Mouse (Mus musculus) testis, adult 2 months (tissue): ENCODE results near the gene Eln. TPM values are rescaled to one million over a fixed set of nuclear protein-coding genes. Genes with fewer than 3 reads are reported as not detected.

ENCODE experiments used
- H3K27ac ChIP-seq: fragments of 200-500 bp; 2 replicates; pipeline ENCODE4 v1.5.1; 2012; ENCODE audit warnings: low read depth, low read length; ENCODE audit not compliant: control insufficient read depth, insufficient read depth
- H3K27me3 ChIP-seq: fragments of 200-500 bp; 2 replicates; pipeline ENCODE4 v1.6.1; 2012; ENCODE audit warnings: mild to moderate bottlenecking, low read length, moderate library complexity; ENCODE audit not compliant: control insufficient read depth, insufficient read depth
- H3K36me3 ChIP-seq: fragments of 200-500 bp; 2 replicates; pipeline ENCODE4 v1.6.1; 2012; ENCODE audit warnings: mild to moderate bottlenecking, low read length; ENCODE audit not compliant: control insufficient read depth, insufficient read depth
- H3K4me1 ChIP-seq: fragments of 200-500 bp; 2 replicates; pipeline ENCODE4 v1.6.1; 2012; ENCODE audit warnings: low read length; ENCODE audit not compliant: control insufficient read depth, insufficient read depth
- H3K4me3 ChIP-seq: fragments of 200-500 bp; 2 replicates; pipeline ENCODE4 v1.5.1; 2012; ENCODE audit warnings: low read depth, mild to moderate bottlenecking, low read length, moderate library complexity, mixed read lengths; ENCODE audit not compliant: control insufficient read depth
- CTCF ChIP-seq: fragments of 200-500 bp; IDR thresholded peaks from 2 replicates; pipeline ENCODE4 v1.5.1; 2012; ENCODE audit warnings: low read depth, mild to moderate bottlenecking, inconsistent platforms, low read length, moderate library complexity; ENCODE audit not compliant: control insufficient read depth, insufficient read depth, insufficient replicate concordance
- POLR2A ChIP-seq: fragments of 200-500 bp; IDR thresholded peaks from 2 replicates; pipeline ENCODE4 v1.6.1; 2012; ENCODE audit warnings: low read depth, mild to moderate bottlenecking, inconsistent platforms, low read length, moderate library complexity; ENCODE audit not compliant: control insufficient read depth
- polyA plus RNA-seq: library from polyadenylated mRNA; depleted of rRNA; stranded (reverse); fragments of >200 nt; gene quantifications from 2 replicates; pipeline ENCODE4 v1.2.3, GENCODE M21; 2012

The Eln gene
- polyA plus RNA-seq, 1 experiment: 12.8 TPM

GRCm38 (mm10) chr5:134729124-134729523 is 18.0 kb downstream of the Eln start:
- H3K27ac ChIP-seq: no peak overlapping the region
- TF ChIP-seq POLR2A (no peak), CTCF (no peak)
- H3K27me3 ChIP-seq: no peaks in the 10 kb centered on the region
- H3K4me3 ChIP-seq: no peak overlapping the region
- peaks cover under 1% of the 10 kb centered on the region for H3K4me1 ChIP-seq
- H3K36me3 ChIP-seq: no peaks in the 10 kb centered on the region

DNA sequence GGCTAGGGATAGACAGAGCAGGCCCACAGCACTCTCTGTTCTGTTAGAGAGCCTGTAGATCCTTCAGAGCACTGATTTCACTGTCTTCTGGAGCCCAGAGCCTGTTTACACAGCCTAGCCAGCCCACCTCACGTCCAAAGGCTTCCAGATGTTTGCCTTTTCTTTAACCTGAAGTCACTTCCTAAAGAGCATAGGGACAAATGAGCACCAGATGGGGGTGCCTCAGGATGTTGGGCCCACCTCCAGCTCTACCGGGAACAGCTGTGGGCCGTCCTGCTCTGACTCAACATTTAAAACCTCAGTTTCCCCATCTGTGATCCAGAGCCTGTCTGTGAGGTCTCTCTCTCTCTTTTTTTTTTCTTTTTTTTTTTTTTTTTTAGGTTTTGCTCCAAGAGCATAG is 18.6 kb downstream of the Eln start:
- Histone ChIP-seq H3K4me3 (no peak overlapping the region), H3K4me1 (no peaks in the 10 kb centered on the region; the same call in 1 of the 2 replicates), H3K36me3 (no peaks in the 10 kb centered on the region), H3K27me3 (no peaks in the 10 kb centered on the region), H3K27ac (no peak overlapping the region)
- TF ChIP-seq CTCF (no peak), POLR2A (no peak)

DNA sequence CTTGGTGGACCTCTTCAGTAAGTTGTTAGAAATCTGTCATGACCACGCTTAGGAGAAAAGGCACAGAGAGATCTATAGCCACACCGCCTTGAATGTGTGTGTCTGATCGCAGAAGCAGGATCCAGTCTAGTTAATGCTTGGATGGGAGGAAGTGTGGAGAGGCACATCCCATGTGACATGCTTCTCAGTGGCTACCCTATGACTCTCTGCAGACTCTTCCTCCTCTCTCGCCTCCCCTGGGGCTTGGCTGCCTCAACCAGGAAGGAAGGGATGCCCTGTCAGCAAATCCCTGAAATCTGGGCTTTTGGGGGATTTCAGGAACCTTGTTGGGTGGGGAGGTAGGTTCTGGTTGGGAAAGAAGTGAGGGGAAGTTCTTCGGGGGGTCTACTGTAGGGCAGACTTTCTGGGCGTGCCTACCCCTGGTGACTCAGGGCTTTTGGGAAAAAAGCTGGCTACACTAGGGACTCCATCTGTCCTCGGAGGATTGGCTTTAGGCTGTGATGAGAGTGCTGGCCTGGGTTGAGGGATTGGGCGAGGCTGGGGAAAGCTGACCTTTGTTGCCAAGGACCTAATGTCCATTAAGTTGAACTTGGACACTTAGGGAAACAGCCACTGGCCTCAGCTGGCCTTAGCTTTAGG is 20.0 kb downstream of the Eln start:
- Histone ChIP-seq H3K4me3 (no peak overlapping the region), H3K27ac (no peak overlapping the region), H3K4me1 (no peaks in the 10 kb centered on the region; the same call in 1 of the 2 replicates), H3K27me3 (no peaks in the 10 kb centered on the region), H3K36me3 (no peaks in the 10 kb centered on the region)
- TF ChIP-seq POLR2A (no peak), CTCF (no peak)

DNA sequence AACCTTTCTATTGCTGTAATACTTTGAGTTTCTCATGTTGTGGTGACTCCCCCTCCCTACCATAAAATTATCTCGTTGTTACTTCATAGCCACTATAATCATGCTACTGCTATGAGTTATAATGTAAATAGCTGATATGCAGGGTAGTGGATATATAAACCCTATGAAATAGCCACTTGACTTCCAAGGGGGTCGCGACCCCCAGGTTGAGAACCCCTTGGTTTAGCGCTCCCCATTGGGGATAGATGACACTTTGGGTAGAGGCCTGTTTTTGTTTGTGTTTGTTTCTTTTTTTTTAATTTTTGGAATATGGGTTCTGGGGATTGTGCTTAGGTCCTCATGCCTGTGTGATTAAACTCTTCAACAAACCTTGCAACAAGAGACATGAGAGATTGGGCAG is 21.8 kb downstream of the Eln start:
- no peak for TF ChIP-seq POLR2A
- TF ChIP-seq CTCF: no peak
- no peaks in the 10 kb centered on the region for H3K27me3 ChIP-seq
- H3K27ac ChIP-seq: no peak overlapping the region
- H3K4me1 ChIP-seq: no peaks in the 10 kb centered on the region
- H3K4me3 ChIP-seq: no peak overlapping the region
- H3K36me3 ChIP-seq: no peaks in the 10 kb centered on the region

- Histone ChIP-seq H3K27ac (no peak overlapping the region), H3K4me1 (0 out of 2 replicates have a peak, but pooled peaks cover 3% of the 10 kb centered on the region), H3K36me3 (no peaks in the 10 kb centered on the region), H3K27me3 (no peaks in the 10 kb centered on the region), H3K4me3 (no peak overlapping the region)
- TF ChIP-seq CTCF (no peak), POLR2A (no peak)
Observed at GRCm38 (mm10) chr5:134720058-134720457, 27.1 kb downstream of the Eln start.

DNA sequence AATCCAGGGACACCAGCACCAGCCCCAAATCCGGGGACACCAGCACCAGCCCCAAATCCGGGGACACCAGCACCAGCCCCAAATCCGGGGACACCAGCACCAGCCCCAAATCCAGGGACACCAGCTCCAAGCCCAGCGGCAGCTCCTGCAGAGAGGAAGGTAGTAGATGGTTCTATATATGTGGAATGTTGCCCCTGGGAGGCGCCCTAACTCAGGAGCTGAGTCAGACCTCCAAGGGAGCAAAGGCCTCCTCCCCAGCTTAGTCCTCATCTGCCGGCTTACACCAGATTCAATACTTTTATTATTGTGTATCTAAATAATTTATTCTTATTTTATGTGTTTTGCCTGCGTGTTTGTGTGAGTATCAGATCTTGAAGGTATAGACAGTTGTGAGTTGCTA is 36.0 kb downstream of the Eln start:
- no peaks in the 10 kb centered on the region for H3K27me3 ChIP-seq
- TF ChIP-seq POLR2A: no peak
- no peak for TF ChIP-seq CTCF
- no peak overlapping the region for H3K27ac ChIP-seq
- H3K4me1 ChIP-seq: no peaks in the 10 kb centered on the region
- H3K36me3 ChIP-seq: no peaks in the 10 kb centered on the region
- H3K4me3 ChIP-seq: no peak overlapping the region

DNA sequence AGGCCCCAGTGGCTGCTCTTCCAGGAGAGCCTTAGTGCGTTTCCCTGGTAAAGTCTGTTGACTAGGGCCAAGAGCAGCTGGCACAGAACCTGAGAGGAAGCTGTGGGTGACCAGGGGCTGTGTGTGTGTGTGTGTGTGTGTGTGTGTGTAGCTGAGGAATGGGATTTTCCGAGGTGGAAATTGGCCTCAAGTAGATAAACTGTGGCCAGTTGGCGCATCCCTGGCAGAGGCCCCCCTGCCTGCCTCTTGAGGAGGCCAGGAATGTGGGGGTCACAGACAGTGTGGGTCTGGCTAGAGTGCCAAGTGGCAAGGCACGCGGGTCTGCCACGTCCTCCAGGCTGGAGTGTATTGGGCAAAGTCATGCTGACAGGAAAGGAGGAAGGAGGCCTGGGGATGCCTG is 37.8 kb downstream of the Eln start:
- no peaks in the 10 kb centered on the region for H3K36me3 ChIP-seq
- TF ChIP-seq POLR2A (no peak), CTCF (no peak)
- H3K27ac ChIP-seq: no peak overlapping the region
- H3K4me1 ChIP-seq: no peaks in the 10 kb centered on the region
- H3K27me3 ChIP-seq: no peaks in the 10 kb centered on the region
- no peak overlapping the region for H3K4me3 ChIP-seq
